Mouse (Mus musculus): Measurements from ENCODE around the gene Tbc1d2b. TPM values are rescaled to one million over a fixed set of nuclear protein-coding genes. Genes with fewer than 3 reads are reported as not detected.

The Tbc1d2b gene
- total RNA-seq, 1 experiment from 2014 or later: 30.9 TPM

DNA sequence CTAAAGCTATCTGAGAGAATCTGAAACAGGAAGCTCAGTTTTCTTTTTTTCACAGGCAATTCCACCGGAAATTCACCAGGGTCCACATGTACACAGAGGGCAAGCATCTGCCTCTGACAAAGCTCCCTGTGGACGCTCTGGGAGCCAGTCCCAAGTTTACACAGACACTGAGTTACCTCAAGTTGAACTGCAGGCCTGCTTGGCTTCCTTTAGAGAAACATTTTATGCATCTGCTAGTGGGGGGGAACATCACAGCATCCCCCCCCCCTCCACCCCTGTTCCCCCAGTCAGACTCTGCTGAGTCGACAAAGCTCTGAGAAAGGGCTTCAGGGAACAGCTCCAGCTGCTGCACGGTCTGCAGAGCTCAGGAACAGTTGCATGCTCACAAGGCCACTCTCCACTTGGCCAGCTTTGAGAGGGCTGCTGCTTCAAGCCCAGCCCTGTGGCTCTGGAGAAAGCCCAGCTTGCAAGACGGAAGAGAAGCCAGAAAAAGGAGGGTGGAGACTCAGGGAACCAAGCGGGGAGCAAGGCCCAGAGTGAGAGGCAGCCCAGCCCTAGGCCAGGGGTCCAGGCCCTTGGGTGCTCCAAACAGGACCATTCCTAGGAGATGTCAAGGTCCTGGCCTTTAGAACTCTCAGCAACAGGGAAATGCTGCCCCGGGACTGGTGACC, 1.5 kb downstream of the Tbc1d2b start:
- ATAC-seq (replicated peaks in 1 of 2; ENCODE audit: insufficient read depth in 1 of 2, low FRiP score in 2 of 2, low TSS enrichment in 1 of 2, low read depth in 1 of 2, poor library complexity in 2 of 2, severe bottlenecking in 2 of 2): peak; percentile 30 to 46; a peak in 3 of 4 replicates

DNA sequence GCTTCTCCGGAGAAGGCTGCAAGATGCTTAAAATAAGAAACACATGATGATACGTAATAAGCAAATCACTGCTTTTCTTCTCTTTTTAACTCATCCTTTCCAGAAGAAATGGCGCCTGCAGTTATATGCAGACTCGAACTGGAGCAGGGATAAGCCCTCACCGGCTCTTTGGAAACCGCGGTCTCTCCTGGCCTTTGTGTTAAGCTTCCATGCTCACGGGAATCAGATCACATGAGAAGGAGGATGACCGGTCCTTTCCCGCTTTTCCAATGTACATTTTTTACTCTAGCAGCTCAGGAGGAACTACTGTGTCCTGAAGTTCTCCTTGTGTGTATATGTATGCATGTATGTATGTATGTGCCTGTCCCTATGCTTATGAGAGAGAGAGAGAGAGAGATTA, 3.7 kb downstream of the Tbc1d2b start:
- ATAC-seq (replicated peaks in 1 of 2; ENCODE audit: insufficient read depth in 1 of 2, low FRiP score in 2 of 2, low TSS enrichment in 1 of 2, low read depth in 1 of 2, poor library complexity in 2 of 2, severe bottlenecking in 2 of 2): no peak

GRCm38 (mm10) chr9:90266059-90266458, 4.5 kb downstream of the Tbc1d2b start:
- ATAC-seq (replicated peaks in 1 of 2; ENCODE audit: insufficient read depth in 1 of 2, low FRiP score in 2 of 2, low TSS enrichment in 1 of 2, low read depth in 1 of 2, poor library complexity in 2 of 2, severe bottlenecking in 2 of 2): no peak

DNA sequence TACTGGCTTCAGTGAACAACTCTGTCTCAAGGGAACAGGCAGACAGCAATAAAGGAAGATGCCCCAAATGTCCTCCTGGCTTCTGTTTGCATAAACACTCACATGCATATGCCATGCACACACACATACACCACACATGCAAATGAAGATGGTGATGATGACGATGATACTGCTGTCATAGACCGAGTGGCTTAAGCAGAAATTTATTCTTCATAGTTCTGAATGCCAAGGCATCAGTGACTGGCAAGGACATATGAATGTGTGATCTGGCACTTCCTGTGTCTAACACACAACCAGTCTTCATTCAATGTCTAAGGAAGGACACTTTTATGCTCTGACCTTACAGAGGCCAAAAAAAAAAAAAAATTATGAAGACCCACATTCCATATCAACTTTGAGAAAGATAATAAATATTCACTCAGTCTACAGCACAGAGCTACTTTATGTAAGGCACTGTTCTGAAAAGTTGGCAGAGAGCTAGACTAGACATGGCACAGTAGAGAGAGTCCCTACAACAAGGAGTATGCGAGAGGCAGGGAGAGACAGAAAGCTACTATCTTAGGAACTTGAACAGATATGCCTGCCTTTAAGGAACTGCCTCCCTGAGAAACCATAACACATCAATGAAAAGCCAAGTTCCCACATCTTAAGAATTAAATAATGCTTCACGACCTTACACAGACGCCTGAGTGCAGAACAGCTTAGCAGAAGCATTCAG, 5.1 kb downstream of the Tbc1d2b start:
- ATAC-seq (replicated peaks in 1 of 2; ENCODE audit: insufficient read depth in 1 of 2, low FRiP score in 2 of 2, low TSS enrichment in 1 of 2, low read depth in 1 of 2, poor library complexity in 2 of 2, severe bottlenecking in 2 of 2): no peak

DNA sequence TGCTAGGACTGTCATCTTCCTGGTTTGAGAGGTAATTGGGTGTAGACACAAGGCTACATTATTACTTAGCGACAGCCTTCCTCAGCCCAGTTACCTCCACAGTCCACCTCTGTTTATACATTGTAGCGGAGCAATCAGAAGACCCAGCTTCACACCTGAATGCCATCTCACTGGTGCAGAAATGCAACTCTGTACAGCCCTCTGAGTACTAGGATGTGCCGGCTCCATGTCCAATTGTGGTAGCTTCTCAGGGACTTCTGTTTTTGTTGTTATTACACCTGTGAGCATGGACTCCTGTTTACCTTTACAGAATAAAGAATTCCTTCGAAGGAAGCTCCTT, 7.3 kb downstream of the Tbc1d2b start:
- no peak for ATAC-seq (replicated peaks in 1 of 2; ENCODE audit: insufficient read depth in 1 of 2, low FRiP score in 2 of 2, low TSS enrichment in 1 of 2, low read depth in 1 of 2, poor library complexity in 2 of 2, severe bottlenecking in 2 of 2)

GRCm38 (mm10) chr9:90262591-90263339, 7.8 kb downstream of the Tbc1d2b start:
- ATAC-seq (replicated peaks in 1 of 2; ENCODE audit: insufficient read depth in 1 of 2, low FRiP score in 2 of 2, low TSS enrichment in 1 of 2, low read depth in 1 of 2, poor library complexity in 2 of 2, severe bottlenecking in 2 of 2): no peak

DNA sequence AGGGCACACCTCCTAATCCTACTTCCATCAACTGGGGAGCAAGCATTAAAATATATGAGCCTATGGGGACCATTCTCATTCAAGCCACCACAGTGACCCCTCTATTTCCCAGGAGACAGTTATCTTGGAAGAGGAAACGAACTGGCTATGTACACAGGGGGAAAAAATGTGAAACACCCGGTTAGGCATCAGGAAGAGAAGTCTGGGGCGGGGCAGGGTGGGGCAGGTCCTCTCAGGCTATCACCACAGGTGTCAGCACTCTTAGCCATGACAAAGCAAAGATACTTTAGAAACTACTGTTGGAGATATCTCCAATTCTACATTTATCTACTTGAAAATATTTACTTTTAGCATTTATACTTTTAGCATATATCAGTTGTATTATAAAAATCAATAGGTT, 8.5 kb downstream of the Tbc1d2b start:
- ATAC-seq (replicated peaks in 1 of 2; ENCODE audit: insufficient read depth in 1 of 2, low FRiP score in 2 of 2, low TSS enrichment in 1 of 2, low read depth in 1 of 2, poor library complexity in 2 of 2, severe bottlenecking in 2 of 2): no peak

DNA sequence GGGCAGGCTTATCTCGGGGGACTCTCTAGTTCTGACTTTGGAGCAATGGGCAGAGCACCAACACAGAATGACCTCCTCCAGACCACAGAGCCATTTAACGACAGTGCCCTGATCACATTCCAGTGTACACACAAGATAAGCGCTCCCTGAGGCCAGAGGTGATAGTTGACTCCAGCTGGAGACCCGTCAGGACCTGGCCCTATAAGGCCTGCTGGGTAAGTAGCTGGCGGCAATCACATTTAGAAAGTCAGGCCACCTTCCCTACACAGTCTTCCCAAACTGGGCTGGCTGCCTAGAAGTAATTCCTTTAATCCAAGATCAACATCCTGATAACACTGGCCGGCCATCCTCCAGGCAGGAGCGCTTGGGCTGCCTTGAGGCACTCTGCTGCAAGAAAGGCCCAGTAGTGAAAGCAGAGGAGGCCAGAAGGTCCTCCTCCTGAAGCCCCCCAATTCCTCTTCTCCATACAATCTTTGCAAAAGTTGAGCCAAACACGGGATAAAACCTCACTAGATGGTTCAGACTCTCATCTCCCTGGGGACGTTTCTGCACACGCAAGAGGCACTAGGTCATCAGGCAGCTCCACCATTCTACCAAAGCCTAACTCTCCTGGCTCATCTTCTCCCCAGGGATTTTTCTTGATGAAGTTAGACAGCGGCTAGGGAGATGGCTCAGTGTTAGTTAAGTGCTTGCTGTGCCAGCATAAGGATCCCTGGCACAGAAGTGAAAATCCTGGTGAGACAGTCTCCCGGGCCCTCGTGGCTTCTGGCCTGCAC, 9.8 kb downstream of the Tbc1d2b start:
- ATAC-seq (replicated peaks in 1 of 2; ENCODE audit: insufficient read depth in 1 of 2, low FRiP score in 2 of 2, low TSS enrichment in 1 of 2, low read depth in 1 of 2, poor library complexity in 2 of 2, severe bottlenecking in 2 of 2): no peak; a peak in 1 of 4 replicates

GRCm38 (mm10) chr9:90260079-90260478, 10.5 kb downstream of the Tbc1d2b start:
- no peak for ATAC-seq (replicated peaks in 1 of 2; ENCODE audit: insufficient read depth in 1 of 2, low FRiP score in 2 of 2, low TSS enrichment in 1 of 2, low read depth in 1 of 2, poor library complexity in 2 of 2, severe bottlenecking in 2 of 2)

GRCm38 (mm10) chr9:90259400-90259950, 11.1 kb downstream of the Tbc1d2b start:
- no peak for ATAC-seq (replicated peaks in 1 of 2; ENCODE audit: insufficient read depth in 1 of 2, low FRiP score in 2 of 2, low TSS enrichment in 1 of 2, low read depth in 1 of 2, poor library complexity in 2 of 2, severe bottlenecking in 2 of 2)

DNA sequence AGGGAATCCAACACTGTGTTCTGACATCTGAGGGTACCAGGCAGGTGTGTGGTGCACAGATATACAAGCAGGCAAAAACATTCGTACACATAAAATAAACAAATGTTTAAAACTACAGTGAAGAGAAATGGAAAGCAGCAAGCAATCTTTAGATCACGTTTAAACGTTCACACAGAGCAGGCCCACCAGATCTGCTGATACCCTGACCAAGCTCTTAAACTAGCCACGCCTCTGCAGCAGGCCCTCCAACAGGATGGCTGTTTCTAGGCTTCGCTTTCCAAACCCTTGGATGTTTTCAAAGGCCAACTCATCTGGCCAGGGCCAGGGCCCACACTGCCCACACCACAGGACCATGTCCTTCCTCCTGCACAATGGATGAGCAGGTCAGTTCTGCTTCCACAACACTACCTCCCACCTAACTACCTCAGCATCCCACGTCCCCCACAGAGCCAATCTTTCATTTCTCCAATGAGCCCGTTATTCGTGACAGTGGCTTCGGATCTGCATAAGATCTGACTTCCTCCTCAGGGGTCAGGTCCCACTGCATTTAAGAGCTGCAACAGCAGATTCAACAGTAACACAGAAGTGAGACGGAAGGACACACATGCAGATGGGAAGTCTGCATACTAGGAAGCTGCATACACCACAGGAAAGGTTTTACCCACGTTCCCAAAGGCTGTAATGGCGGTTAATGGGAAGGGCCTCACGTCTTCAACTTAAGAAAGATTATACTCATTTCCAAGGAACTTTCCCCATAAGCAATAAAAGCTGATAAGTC, 12.7 kb downstream of the Tbc1d2b start:
- 0 out of 4 replicates have a peak, but pooled peaks of 1 of the 2 experiments have one; percentile 7 for ATAC-seq (replicated peaks in 1 of 2; ENCODE audit: insufficient read depth in 1 of 2, low FRiP score in 2 of 2, low TSS enrichment in 1 of 2, low read depth in 1 of 2, poor library complexity in 2 of 2, severe bottlenecking in 2 of 2)

GRCm38 (mm10) chr9:90257220-90257619, 13.4 kb downstream of the Tbc1d2b start:
- ATAC-seq (replicated peaks in 1 of 2; ENCODE audit: insufficient read depth in 1 of 2, low FRiP score in 2 of 2, low TSS enrichment in 1 of 2, low read depth in 1 of 2, poor library complexity in 2 of 2, severe bottlenecking in 2 of 2): peak; percentile 40 to 61

DNA sequence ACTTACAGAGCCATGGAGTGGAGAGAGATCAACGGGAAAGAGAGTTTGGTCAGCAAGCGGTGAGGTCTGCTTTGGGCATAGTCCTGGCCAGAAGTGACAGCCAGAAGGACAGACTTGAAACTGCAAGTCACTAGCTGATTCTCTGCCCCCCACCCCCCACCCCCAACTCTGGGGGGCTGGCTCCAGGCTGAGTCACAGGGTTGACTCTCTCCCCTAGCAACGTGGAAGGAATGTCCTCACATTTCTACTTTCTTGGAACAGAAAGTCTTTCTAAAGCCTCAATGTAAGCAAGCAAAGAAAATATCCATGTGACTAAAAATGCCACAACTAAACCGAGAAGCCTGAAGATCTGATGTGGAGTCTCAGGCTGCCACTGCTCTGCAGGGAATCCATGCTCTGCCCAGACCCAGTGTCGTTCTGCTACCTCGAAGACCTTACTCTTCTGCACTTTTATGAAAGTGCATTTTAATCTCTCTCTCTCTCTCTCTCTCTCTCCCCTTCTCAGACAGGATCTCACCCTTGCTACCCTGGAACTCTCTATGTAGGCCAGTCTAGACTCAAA, 14.7 kb downstream of the Tbc1d2b start:
- no peak for ATAC-seq (replicated peaks in 1 of 2; ENCODE audit: insufficient read depth in 1 of 2, low FRiP score in 2 of 2, low TSS enrichment in 1 of 2, low read depth in 1 of 2, poor library complexity in 2 of 2, severe bottlenecking in 2 of 2)

DNA sequence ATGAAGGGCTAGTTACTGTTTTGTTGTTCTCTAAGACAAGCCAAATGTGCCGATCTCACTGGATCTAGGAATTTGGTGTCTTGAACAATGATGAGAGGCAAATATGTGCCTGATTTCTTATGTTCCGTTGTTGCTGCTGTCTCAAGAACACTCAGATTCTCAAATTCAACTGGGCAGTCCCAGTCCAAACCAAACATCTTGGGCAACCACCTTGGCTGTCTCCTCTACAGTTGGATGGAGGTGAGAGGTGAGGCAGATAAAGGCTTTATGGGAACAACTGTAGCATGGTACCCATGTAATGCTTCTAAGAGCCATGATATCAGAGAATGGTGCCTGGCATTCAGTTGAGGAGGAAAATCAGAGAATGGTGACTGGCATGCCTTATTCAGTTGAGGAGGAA, 17.4 kb downstream of the Tbc1d2b start:
- ATAC-seq (replicated peaks in 1 of 2; ENCODE audit: insufficient read depth in 1 of 2, low FRiP score in 2 of 2, low TSS enrichment in 1 of 2, low read depth in 1 of 2, poor library complexity in 2 of 2, severe bottlenecking in 2 of 2): no peak

DNA sequence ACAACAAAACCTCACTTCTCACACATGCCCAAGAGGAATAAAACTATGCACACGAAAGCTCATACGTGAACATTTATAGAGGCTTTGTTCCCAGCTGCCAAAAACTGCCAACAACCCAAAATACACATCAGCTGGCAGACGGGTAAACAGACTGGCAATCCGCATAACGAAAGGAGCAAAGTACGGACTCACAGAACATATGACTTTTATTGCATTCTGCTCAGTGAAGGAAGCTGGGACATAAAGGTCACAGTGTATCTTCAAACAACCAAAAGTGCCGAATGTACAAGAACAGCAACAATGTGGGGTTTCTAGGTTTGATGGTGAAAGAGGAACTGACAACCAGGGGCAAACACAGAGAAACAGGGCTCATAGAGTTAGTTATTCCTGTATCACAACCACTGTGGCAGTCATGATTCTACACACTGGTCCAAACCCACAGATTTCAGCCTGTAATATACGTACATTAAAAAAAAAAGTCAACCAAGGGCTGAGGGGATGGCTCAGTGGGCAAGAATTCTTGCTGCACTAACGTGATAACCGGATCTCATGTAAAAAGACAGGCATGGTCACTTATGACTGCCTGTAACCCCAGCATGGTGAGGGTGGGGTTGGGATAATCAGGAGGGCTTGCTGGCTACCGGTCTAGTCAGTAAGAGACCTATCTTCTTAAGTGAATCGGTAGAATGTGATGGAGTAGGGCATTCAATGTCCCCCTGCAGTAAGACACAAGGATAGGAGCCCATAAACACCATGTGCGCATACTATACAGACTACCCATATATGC, 19.4 kb downstream of the Tbc1d2b start:
- ATAC-seq (replicated peaks in 1 of 2; ENCODE audit: insufficient read depth in 1 of 2, low FRiP score in 2 of 2, low TSS enrichment in 1 of 2, low read depth in 1 of 2, poor library complexity in 2 of 2, severe bottlenecking in 2 of 2): peak; percentile 24 to 30; a peak in 2 of 4 replicates

Measured in hematopoietic stem cell, adult 5-6 weeks (primary cell).